Mouse (Mus musculus): ENCODE measurements around the gene Asb16.

GRCm38 (mm10) chr11:102296491-102297472 is 28.2 kb downstream of the Asb16 start, which contains the start of gene Atxn7l3:
- TF ChIP-seq CTCF (IDR thresholded peaks at IDR 0.05; ENCODE audit: low read depth, low read length): no peak
- no peak for TF ChIP-seq TAL1 (conservative IDR thresholded peaks at IDR 0.05; ENCODE audit: low read depth, low read length)
- no peak for TF ChIP-seq GATA1 (IDR thresholded peaks at IDR 0.05; ENCODE audit: borderline replicate concordance, low read length)
